Mouse (Mus musculus): Measurements from ENCODE around the gene Cfap100.

DNA sequence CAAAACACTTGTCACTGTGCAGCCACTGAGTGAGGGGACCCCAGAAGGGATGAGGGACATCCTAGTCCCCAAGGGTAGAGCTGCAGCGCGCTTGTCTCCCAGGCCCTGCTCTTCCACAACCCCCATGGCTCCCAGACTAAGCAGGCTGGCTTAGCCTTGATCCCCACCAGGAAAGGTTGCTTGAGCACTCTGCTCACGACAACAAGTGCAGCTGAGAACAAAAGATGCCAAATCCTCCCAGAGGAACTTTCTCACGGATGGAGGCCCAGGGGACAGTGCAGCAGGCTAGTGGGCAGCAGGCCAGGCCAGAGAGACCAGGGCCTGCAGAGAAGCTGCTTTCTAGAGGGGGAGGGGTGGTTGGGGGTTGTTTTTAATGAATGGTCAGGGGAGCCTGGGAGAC, 18.3 kb upstream of the Cfap100 start:
- TF ChIP-seq CTCF (IDR thresholded peaks at IDR 0.05; ENCODE audit: extremely low read depth, insufficient read length, insufficient replicate concordance, low read depth, low read length) = no peak
- no peak for TF ChIP-seq POLR2A (IDR thresholded peaks at IDR 0.05; ENCODE audit: low read depth, low read length)
